Mouse (Mus musculus) erythroblast, embryonic 14.5 days (primary cell): ENCODE data around the gene Smad3. TPM values are rescaled to one million over a fixed set of nuclear protein-coding genes. Genes with fewer than 3 reads are reported as not detected.

ENCODE experiments used
- H3K27me3 ChIP-seq: 2 replicates; pipeline ENCODE4 v1.6.1; 2012; ENCODE audit warnings: inconsistent platforms; ENCODE audit not compliant: control insufficient read depth
- H3K36me3 ChIP-seq: 2 replicates; pipeline ENCODE4 v1.6.1; 2012; ENCODE audit warnings: mild to moderate bottlenecking, inconsistent platforms; ENCODE audit not compliant: control insufficient read depth
- H3K4me1 ChIP-seq: 2 replicates; pipeline ENCODE4 v1.6.1; 2012; ENCODE audit warnings: inconsistent platforms; ENCODE audit not compliant: control insufficient read depth
- H3K4me3 ChIP-seq: replicated peaks from 2 replicates; pipeline ENCODE3; 2012; ENCODE audit warnings: moderate library complexity, mild to moderate bottlenecking, inconsistent platforms
- H3K9me3 ChIP-seq: 2 replicates; pipeline ENCODE4 v1.6.1; 2012; ENCODE audit warnings: low read length, inconsistent platforms, mixed read lengths; ENCODE audit not compliant: control insufficient read depth
- GATA1 ChIP-seq: IDR thresholded peaks from 2 replicates; pipeline ENCODE4 v1.6.1; 2012; ENCODE audit warnings: low read length, inconsistent platforms, mixed read lengths
- TAL1 ChIP-seq: IDR thresholded peaks from 3 replicates; pipeline ENCODE4 v1.6.1; 2012; ENCODE audit warnings: low read length, inconsistent platforms, mixed read lengths
- polyA plus RNA-seq: library from polyadenylated mRNA; stranded (reverse); fragments of >175 nt; gene quantifications from 2 replicates; pipeline ENCODE4 v1.2.3, GENCODE M21; 2012

Gene Smad3
- polyA plus RNA-seq, 1 experiment = 0.06 TPM

DNA sequence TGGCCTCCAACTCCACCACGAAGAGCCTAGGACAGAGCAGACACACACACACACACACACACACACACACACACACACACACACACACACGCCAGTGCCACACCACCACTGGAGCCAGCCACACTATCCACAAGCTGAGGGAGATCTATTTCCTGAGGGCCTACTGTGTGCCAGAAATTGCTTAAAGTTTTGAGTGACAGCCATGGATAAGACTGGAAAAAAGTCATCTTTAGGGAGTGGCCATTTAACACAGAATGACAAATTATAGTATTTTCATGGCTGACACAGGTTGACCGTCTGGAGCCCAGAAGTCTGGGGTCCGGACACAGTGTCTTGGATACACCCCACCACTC lies 55.9 kb downstream of the Smad3 start:
- Histone ChIP-seq H3K4me1 (peaks cover 34% of the 10 kb centered on the region), H3K4me3 (no peak overlapping the region), H3K9me3 (no peaks in the 10 kb centered on the region)

DNA sequence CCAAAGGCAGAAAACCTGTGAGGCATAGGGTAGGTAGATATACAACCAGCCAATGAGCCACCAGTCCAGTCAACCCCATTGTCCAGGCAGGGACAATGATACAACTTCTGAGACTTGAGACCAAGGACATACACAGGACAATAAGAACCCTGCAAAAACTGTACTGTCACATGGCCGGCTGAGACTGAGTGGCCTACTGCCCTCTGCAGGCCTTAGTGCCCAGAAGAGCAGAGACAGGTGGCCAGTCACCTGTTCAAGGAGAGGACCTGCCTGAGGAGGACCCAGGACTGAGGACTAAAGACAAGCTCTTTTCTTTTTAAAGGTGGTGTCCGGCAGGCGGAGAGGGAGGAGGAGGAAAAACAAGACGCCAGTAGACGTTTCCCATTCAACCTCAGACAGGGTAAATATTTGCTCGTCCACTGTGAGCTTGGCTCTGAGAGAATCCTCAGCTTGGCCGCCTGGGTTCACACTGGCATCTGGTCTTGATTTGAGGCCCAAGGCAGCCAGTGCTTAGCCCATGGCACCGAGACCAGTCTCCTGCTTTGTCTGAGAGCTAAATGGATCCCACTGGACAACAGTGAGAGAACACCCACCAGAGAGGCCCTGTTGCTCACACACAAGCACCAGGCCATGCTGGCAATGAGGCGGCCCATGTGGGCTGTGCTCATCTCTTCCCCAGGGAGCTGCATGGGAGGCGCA lies 56.4 kb downstream of the Smad3 start:
- peaks cover 38% of the 10 kb centered on the region for H3K4me1 ChIP-seq
- H3K27me3 ChIP-seq = no peaks in the 10 kb centered on the region
- no peaks in the 10 kb centered on the region; the same call in 1 of the 2 replicates for H3K36me3 ChIP-seq
- no peaks in the 10 kb centered on the region for H3K9me3 ChIP-seq
- TF ChIP-seq TAL1 = no peak
- no peak for TF ChIP-seq GATA1
- no peak overlapping the region for H3K4me3 ChIP-seq

More for the DNA sequence above, 55.9 kb downstream of the Smad3 start:
- Histone ChIP-seq H3K36me3 (no peaks in the 10 kb centered on the region; the same call in 1 of the 2 replicates), H3K27me3 (no peaks in the 10 kb centered on the region)
- TF ChIP-seq GATA1 (no peak), TAL1 (no peak)

- H3K4me3 ChIP-seq = no peak overlapping the region
- no peaks in the 10 kb centered on the region for H3K9me3 ChIP-seq
- H3K4me1 ChIP-seq = peaks cover 30% of the 10 kb centered on the region
- TF ChIP-seq GATA1 = no peak
- TF ChIP-seq TAL1 = no peak
- H3K36me3 ChIP-seq = no peaks in the 10 kb centered on the region; the same call in 1 of the 2 replicates
- no peaks in the 10 kb centered on the region for H3K27me3 ChIP-seq
Observed at GRCm38 (mm10) chr9:63699145-63699544, 58.6 kb downstream of the Smad3 start.

GRCm38 (mm10) chr9:63698320-63699045 lies 59.3 kb downstream of the Smad3 start:
- Histone ChIP-seq H3K9me3 (no peaks in the 10 kb centered on the region), H3K4me3 (no peak overlapping the region), H3K36me3 (no peaks in the 10 kb centered on the region; the same call in 1 of the 2 replicates), H3K4me1 (peaks cover 30% of the 10 kb centered on the region), H3K27me3 (no peaks in the 10 kb centered on the region)
- no peak for TF ChIP-seq TAL1
- no peak for TF ChIP-seq GATA1

GRCm38 (mm10) chr9:63697606-63698005 lies 60.2 kb downstream of the Smad3 start:
- Histone ChIP-seq H3K9me3 (no peaks in the 10 kb centered on the region), H3K27me3 (no peaks in the 10 kb centered on the region), H3K4me3 (no peak overlapping the region), H3K4me1 (peaks cover 30% of the 10 kb centered on the region), H3K36me3 (no peaks in the 10 kb centered on the region)
- no peak for TF ChIP-seq TAL1
- TF ChIP-seq GATA1 = no peak

- Histone ChIP-seq H3K4me3 (peak overlapping the region; percentile 19), H3K36me3 (no peaks in the 10 kb centered on the region), H3K4me1 (peaks cover 30% of the 10 kb centered on the region), H3K27me3 (no peaks in the 10 kb centered on the region), H3K9me3 (no peaks in the 10 kb centered on the region)
- TF ChIP-seq TAL1 (no peak), GATA1 (no peak)
Observed at GRCm38 (mm10) chr9:63696463-63697105, 61.2 kb downstream of the Smad3 start.

DNA sequence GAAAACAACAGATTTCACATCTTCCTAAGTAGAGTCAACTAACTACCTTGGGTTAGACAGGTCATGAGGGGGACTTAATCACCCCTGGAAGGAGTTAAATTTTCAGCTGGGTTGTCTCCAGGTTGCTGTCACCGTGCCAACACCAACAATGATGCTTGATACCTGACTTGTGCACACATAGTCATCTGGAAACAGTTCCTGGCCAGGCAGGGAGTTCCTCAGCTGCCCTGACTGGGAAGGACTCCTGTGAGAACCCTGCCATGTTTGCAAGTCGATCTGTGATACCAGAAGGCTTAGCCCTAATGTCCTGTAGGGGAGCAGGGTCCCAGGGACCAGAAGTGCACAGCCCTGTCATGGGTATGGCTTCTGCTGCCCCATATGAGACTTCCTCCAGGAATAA lies 65.8 kb downstream of the Smad3 start:
- peaks cover 12% of the 10 kb centered on the region for H3K4me1 ChIP-seq

GRCm38 (mm10) chr9:63690511-63690910 lies 67.3 kb downstream of the Smad3 start:
- Histone ChIP-seq H3K9me3 (no peaks in the 10 kb centered on the region), H3K27me3 (no peaks in the 10 kb centered on the region), H3K4me3 (no peak overlapping the region), H3K36me3 (no peaks in the 10 kb centered on the region; the same call in 1 of the 2 replicates), H3K4me1 (no peaks in the 10 kb centered on the region; the same call in 1 of the 2 replicates)
- no peak for TF ChIP-seq GATA1

More for the DNA sequence above, 65.8 kb downstream of the Smad3 start:
- Histone ChIP-seq H3K27me3 (no peaks in the 10 kb centered on the region), H3K9me3 (no peaks in the 10 kb centered on the region), H3K4me3 (no peak overlapping the region), H3K36me3 (no peaks in the 10 kb centered on the region; the same call in 1 of the 2 replicates)
- TF ChIP-seq TAL1 = no peak
- TF ChIP-seq GATA1 = no peak
